Mouse (Mus musculus) lung, embryonic 16.5 days (tissue): ENCODE results near the gene E130208F15Rik. TPM values are rescaled to one million over a fixed set of nuclear protein-coding genes. Genes with fewer than 3 reads are reported as not detected.

Experiments
- ATAC-seq: fragments of 200-750 bp; cut with Nextera tagmentation; 2 replicates; pipeline ENCODE4 v1.8.0; 2017; ENCODE audit warnings: low read depth, mild to moderate bottlenecking, moderate library complexity
- H3K27ac ChIP-seq: fragments of 300-500 bp; sonication (generic); 2 replicates; pipeline ENCODE4 v1.5.1; 2014; ENCODE audit warnings: mild to moderate bottlenecking, control low read depth, low read length
- H3K27me3 ChIP-seq: fragments of 300-500 bp; sonication (generic); 2 replicates; pipeline ENCODE4 v1.6.1; 2014; ENCODE audit warnings: low read depth, low read length, mixed read lengths; ENCODE audit not compliant: control insufficient read depth, insufficient read depth
- H3K36me3 ChIP-seq: fragments of 300-500 bp; sonication (generic); 2 replicates; pipeline ENCODE4 v1.6.1; 2014; ENCODE audit warnings: low read length; ENCODE audit not compliant: control insufficient read depth, insufficient read depth
- H3K4me1 ChIP-seq: fragments of 300-500 bp; sonication (generic); replicated peaks from 2 replicates; pipeline ENCODE4 v1.6.1; 2014; ENCODE audit warnings: low read length, mixed read lengths; ENCODE audit not compliant: control insufficient read depth, insufficient read depth
- H3K4me2 ChIP-seq: fragments of 300-500 bp; sonication (generic); 2 replicates; pipeline ENCODE4 v1.6.1; 2014; ENCODE audit warnings: low read depth, low read length, control low read depth
- H3K4me3 ChIP-seq: fragments of 300-500 bp; sonication (generic); 2 replicates; pipeline ENCODE4 v1.5.1; 2014; ENCODE audit warnings: mild to moderate bottlenecking, low read length, control low read depth
- H3K9ac ChIP-seq: fragments of 300-500 bp; sonication (generic); 2 replicates; pipeline ENCODE4 v1.6.1; 2014; ENCODE audit warnings: low read length, control low read depth
- H3K9me3 ChIP-seq: fragments of 300-500 bp; sonication (generic); 2 replicates; pipeline ENCODE4 v1.6.1; 2016; ENCODE audit warnings: low read length; ENCODE audit not compliant: control insufficient read depth
- WGBS: fragments of 180-500 bp; shearing (Covaris S2); extraction: QIAGEN DNeasy Blood & Tissue Kit; methylation state at CpG from one replicate; pipeline ENCODE4 v1.1.7; 2014; 5-methylcytosine and 5-hydroxymethylcytosine counted together
- polyA plus RNA-seq: library from polyadenylated mRNA; unstranded; fragments of >200 nt; fragmentation: Nextera tagmentation; extraction: Ambion mirVana; gene quantifications from 2 replicates; pipeline ENCODE4 v1.2.1, GENCODE M21; 2015

E130208F15Rik gene
- polyA plus RNA-seq, 1 experiment from 2014 or later, result 0.38 TPM

- H3K27ac ChIP-seq, result no peak overlapping the region
- WGBS, result 64% methylated on average over 5 of the region's 5 CpGs
- ATAC-seq, result no peak
- H3K4me3 ChIP-seq, result no peak overlapping the region
- H3K4me1 ChIP-seq, result 0 out of 2 replicates have a peak, but pooled peaks cover 2% of the 10 kb centered on the region
- H3K9me3 ChIP-seq, result no peaks in the 10 kb centered on the region
- H3K27me3 ChIP-seq, result peaks cover 11% of the 10 kb centered on the region; the same call in 1 of the 2 replicates
- no peaks in the 10 kb centered on the region for H3K36me3 ChIP-seq
- no peak overlapping the region for H3K4me2 ChIP-seq
- no peak overlapping the region for H3K9ac ChIP-seq
These were observed 18.0 kb downstream of the E130208F15Rik start for GRCm38 (mm10) chr7:30339432-30340109.

GRCm38 (mm10) chr7:30346635-30347379 is 25.3 kb downstream of the E130208F15Rik start:
- Histone ChIP-seq H3K27ac (no peak overlapping the region), H3K4me1 (no peaks in the 10 kb centered on the region), H3K27me3 (peaks cover 16% of the 10 kb centered on the region), H3K4me2 (no peak overlapping the region), H3K9ac (no peak overlapping the region), H3K9me3 (no peaks in the 10 kb centered on the region), H3K4me3 (no peak overlapping the region), H3K36me3 (no peaks in the 10 kb centered on the region)
- 23% methylated on average over 21 of the region's 21 CpGs for WGBS
- no peak for ATAC-seq

GRCm38 (mm10) chr7:30347828-30348227 is 26.3 kb downstream of the E130208F15Rik start:
- Histone ChIP-seq H3K9me3 (no peaks in the 10 kb centered on the region), H3K9ac (no peak overlapping the region), H3K27me3 (peaks cover 16% of the 10 kb centered on the region), H3K4me2 (no peak overlapping the region), H3K27ac (no peak overlapping the region), H3K4me1 (no peaks in the 10 kb centered on the region), H3K4me3 (no peak overlapping the region), H3K36me3 (no peaks in the 10 kb centered on the region)
- WGBS, result 1% methylated on average over 30 of the region's 30 CpGs
- ATAC-seq, result no peak

- Histone ChIP-seq H3K4me3 (no peak overlapping the region), H3K36me3 (no peaks in the 10 kb centered on the region), H3K27me3 (peaks cover 5% of the 10 kb centered on the region), H3K27ac (no peak overlapping the region), H3K4me1 (no peaks in the 10 kb centered on the region), H3K4me2 (no peak overlapping the region), H3K9ac (no peak overlapping the region), H3K9me3 (no peaks in the 10 kb centered on the region)
- no peak for ATAC-seq
- 13% methylated on average over 6 of the region's 6 CpGs for WGBS
These were observed 31.8 kb downstream of the E130208F15Rik start for GRCm38 (mm10) chr7:30353279-30353822.

DNA sequence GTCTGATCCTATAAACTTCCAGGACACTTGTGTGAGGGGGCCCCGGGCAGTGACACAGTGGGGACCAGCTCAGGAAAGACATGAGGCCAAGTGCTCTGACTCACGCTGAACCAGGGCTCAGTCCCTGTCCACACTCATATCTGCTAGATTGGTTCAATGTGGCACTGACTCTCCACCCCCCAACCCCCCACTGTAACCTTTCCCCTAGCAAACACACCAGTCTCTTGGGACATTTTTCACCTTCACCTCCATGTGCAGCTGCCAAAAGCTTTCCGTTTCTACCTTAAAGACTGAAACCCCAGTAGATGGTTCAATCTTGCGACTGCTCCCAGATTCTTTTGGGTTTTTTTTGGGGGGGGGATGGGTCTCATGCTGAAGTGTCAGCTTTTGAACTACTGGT is 32.5 kb downstream of the E130208F15Rik start:
- H3K4me2 ChIP-seq, result no peak overlapping the region
- 65% methylated on average over 4 of the region's 4 CpGs for WGBS
- no peaks in the 10 kb centered on the region; the same call in 1 of the 2 replicates for H3K27me3 ChIP-seq
- H3K9me3 ChIP-seq, result no peaks in the 10 kb centered on the region
- ATAC-seq, result no peak
- H3K9ac ChIP-seq, result no peak overlapping the region
- H3K4me3 ChIP-seq, result no peak overlapping the region
- H3K27ac ChIP-seq, result no peak overlapping the region
- no peaks in the 10 kb centered on the region for H3K36me3 ChIP-seq
- H3K4me1 ChIP-seq, result no peaks in the 10 kb centered on the region

DNA sequence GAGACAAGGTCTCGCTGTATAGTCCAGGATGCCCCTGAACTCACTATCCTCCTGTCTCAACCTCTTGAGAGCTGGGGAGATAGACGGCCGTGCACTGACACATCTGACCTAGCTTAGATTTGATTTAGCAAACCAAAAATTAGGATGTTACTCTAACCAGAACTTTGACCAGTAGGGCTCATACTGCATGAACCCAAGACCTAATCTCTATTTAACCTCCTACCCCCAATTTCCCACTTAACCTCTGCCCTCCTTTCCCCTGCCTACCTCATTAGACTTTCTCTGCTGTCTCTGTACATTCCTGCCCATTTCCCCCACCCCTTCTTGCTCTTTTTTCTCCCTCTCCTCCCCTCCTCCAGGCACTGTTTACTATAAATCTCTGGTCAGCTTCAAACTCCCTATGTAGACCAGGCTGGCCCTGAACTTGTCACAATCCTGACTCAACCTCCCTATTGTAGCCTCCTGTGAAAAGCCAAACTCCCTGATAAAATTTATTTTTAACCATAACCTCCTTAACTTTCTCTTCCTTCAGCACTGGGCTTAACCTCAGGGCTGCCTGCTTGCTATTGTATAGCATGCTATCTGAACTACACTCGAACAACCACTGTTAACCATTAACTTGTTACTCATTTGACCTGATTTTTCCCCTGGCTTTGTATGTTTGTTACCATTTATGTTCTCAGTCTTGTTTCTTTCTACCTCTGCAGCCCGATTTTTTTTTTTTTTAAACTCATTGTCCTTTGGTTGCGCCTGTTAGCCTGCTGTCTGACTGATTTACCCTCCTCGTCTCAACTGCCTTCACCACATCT is 37.0 kb downstream of the E130208F15Rik start:
- H3K4me2 ChIP-seq, result no peak overlapping the region
- no peak overlapping the region for H3K27ac ChIP-seq

DNA sequence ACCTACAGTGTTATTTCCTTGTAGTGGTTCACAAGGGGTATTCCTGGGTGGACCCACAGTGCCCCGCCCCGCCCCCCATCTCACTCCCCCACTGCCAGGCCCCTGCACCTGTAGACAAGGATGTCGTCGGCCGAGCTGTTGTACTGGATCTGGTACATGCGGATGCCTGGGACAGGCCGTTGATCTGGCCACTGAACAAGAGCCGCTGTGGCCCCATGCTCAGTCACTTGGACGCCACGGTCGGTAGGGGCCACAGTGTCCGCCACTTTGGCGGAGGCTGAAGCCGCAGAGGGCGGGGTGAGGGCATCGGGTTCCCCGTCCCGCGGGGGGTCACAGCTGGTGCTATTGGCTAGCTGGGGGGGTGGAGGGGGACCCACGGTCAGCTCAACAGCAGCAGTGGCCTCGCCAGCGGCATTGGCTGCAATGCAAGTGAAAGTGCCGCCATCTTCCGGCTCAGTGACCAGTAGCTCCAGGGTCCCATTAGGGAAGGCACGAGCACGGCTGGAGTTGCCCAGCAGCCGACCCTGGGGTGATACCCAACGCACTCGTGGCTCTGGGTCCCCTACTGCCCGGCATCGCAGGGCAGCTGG is 37.8 kb downstream of the E130208F15Rik start:
- Histone ChIP-seq H3K4me3 (no peak overlapping the region), H3K9ac (no peak overlapping the region), H3K27ac (no peak overlapping the region), H3K36me3 (peaks cover 6% of the 10 kb centered on the region), H3K4me1 (peaks cover 9% of the 10 kb centered on the region; the same call in 1 of the 2 replicates), H3K27me3 (no peaks in the 10 kb centered on the region), H3K4me2 (no peak overlapping the region), H3K9me3 (no peaks in the 10 kb centered on the region)
- no peak for ATAC-seq
- WGBS, result 72% methylated on average over 31 of the region's 31 CpGs

More for the DNA sequence above, 37.0 kb downstream of the E130208F15Rik start:
- H3K4me1 ChIP-seq, result peaks cover 9% of the 10 kb centered on the region; the same call in 1 of the 2 replicates
- H3K9me3 ChIP-seq, result no peaks in the 10 kb centered on the region
- no peak overlapping the region for H3K9ac ChIP-seq
- H3K36me3 ChIP-seq, result peaks cover 6% of the 10 kb centered on the region
- ATAC-seq, result no peak
- 62% methylated on average over 7 of the region's 7 CpGs for WGBS
- no peak overlapping the region for H3K4me3 ChIP-seq
- no peaks in the 10 kb centered on the region for H3K27me3 ChIP-seq

DNA sequence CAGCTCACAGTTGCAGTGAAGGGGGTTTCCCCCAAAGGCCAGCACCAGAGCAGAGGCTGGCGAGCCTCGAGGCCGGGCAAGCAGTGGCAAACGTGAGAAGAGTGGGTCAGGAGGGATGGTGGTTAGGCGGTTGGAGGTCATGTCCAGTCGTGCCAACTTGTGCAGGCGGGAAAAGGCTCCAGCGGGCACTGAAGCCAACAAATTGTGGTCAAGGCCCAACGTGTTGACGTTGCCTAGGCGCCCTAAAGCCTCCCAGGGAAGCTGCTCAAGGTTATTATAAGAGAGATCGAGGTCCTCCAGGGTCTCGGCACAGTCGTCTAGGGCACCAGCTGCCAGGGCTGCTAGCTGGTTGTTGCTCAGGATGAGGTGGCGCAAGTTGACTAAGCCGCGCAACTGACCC is 38.5 kb downstream of the E130208F15Rik start:
- peaks cover 9% of the 10 kb centered on the region; the same call in 1 of the 2 replicates for H3K4me1 ChIP-seq
- 87% methylated on average over 17 of the region's 17 CpGs for WGBS
- peaks cover 6% of the 10 kb centered on the region for H3K36me3 ChIP-seq
- H3K9ac ChIP-seq, result no peak overlapping the region
- ATAC-seq, result no peak
- no peak overlapping the region for H3K4me3 ChIP-seq
- no peak overlapping the region for H3K4me2 ChIP-seq
- H3K27me3 ChIP-seq, result no peaks in the 10 kb centered on the region
- no peaks in the 10 kb centered on the region for H3K9me3 ChIP-seq
- no peak overlapping the region for H3K27ac ChIP-seq
